Mouse (Mus musculus) myocyte (in vitro differentiated cells): ENCODE results near the gene Gucd1. TPM values are rescaled to one million over a fixed set of nuclear protein-coding genes. Genes with fewer than 3 reads are reported as not detected.
A peak's percentile ranks its signal among the peaks of the same experiment; 100 is the strongest.

Experiments
- H3K27me3 ChIP-seq: one replicate; pipeline ENCODE4 v1.6.1; 2011; ENCODE audit not compliant: control insufficient read depth, insufficient read depth, insufficient read length
- H3K36me3 ChIP-seq: one replicate; pipeline ENCODE4 v1.6.1; 2011; ENCODE audit not compliant: control insufficient read depth, insufficient read depth
- H3K4me2 ChIP-seq: one replicate; pipeline ENCODE4 v1.6.1; 2011; ENCODE audit warnings: low read depth, control low read depth
- H3K4me3 ChIP-seq: one replicate; pipeline ENCODE4 v1.5.1; 2011; ENCODE audit warnings: mild to moderate bottlenecking, control low read depth, moderate library complexity
- H3K79me2 ChIP-seq: one replicate; pipeline ENCODE4 v1.6.1; 2011; ENCODE audit not compliant: control insufficient read depth, insufficient read depth
- H3ac ChIP-seq: one replicate; pipeline ENCODE4 v1.6.1; 2011; ENCODE audit not compliant: control insufficient read depth, insufficient read length
- CEBPB ChIP-seq: IDR thresholded peaks from 2 replicates; pipeline ENCODE4 v1.6.1; 2011; ENCODE audit warnings: mild to moderate bottlenecking, moderate library complexity; ENCODE audit not compliant: poor library complexity, insufficient read depth, severe bottlenecking
- E2F4 ChIP-seq: IDR thresholded peaks from one replicate; pipeline ENCODE4 v1.6.1; 2011; ENCODE audit warnings: mild to moderate bottlenecking, control low read depth, moderate library complexity; ENCODE audit not compliant: insufficient read depth
- MAX ChIP-seq: IDR thresholded peaks from one replicate; pipeline ENCODE4 v1.6.1; 2011; ENCODE audit warnings: low read depth, mild to moderate bottlenecking, control low read depth
- MYOD1 ChIP-seq, 3 experiments: IDR thresholded peaks; one replicate each; pipeline ENCODE4 v1.6.1; 2011; ENCODE audit warnings: control low read depth in 2 of 3, low read depth in 2 of 3, mild to moderate bottlenecking in 2 of 3, moderate library complexity in 1 of 3; ENCODE audit not compliant: insufficient read length in 2 of 3, control insufficient read depth in 1 of 3
- MYOG ChIP-seq, 3 experiments: IDR thresholded peaks; one replicate each; pipeline ENCODE4 v1.6.1; 2011; ENCODE audit warnings: control low read depth in 2 of 3, low read depth in 2 of 3, mild to moderate bottlenecking in 2 of 3; ENCODE audit not compliant: insufficient read length in 2 of 3, control insufficient read depth in 1 of 3, insufficient read depth in 1 of 3
- POLR2A ChIP-seq: IDR thresholded peaks from one replicate; pipeline ENCODE4 v1.6.1; 2011; ENCODE audit warnings: low read depth, mild to moderate bottlenecking, control low read depth, moderate library complexity; ENCODE audit not compliant: insufficient read length
- POLR2AphosphoS2 ChIP-seq: IDR thresholded peaks from one replicate; pipeline ENCODE4 v1.6.1; 2011; ENCODE audit warnings: low read depth, control low read depth; ENCODE audit not compliant: insufficient read length
- REST ChIP-seq: IDR thresholded peaks from one replicate; pipeline ENCODE4 v1.6.1; 2011; ENCODE audit warnings: mild to moderate bottlenecking, control low read depth, moderate library complexity; ENCODE audit not compliant: insufficient read depth, insufficient read length
- SRF ChIP-seq: IDR thresholded peaks from one replicate; pipeline ENCODE4 v1.6.1; 2011; ENCODE audit warnings: low read depth; ENCODE audit not compliant: control insufficient read depth, insufficient read length
- TCF12 ChIP-seq: IDR thresholded peaks from one replicate; pipeline ENCODE4 v1.6.1; 2011; ENCODE audit warnings: mild to moderate bottlenecking, control low read depth; ENCODE audit not compliant: poor library complexity, insufficient read depth, severe bottlenecking
- TCF3 ChIP-seq: IDR thresholded peaks from one replicate; pipeline ENCODE4 v1.6.1; 2011; ENCODE audit warnings: low read depth, control low read depth; ENCODE audit not compliant: insufficient read length
- USF1 ChIP-seq: IDR thresholded peaks from one replicate; pipeline ENCODE4 v1.6.1; 2011; ENCODE audit warnings: low read depth, mild to moderate bottlenecking, control low read depth, moderate library complexity
- polyA plus RNA-seq: library from polyadenylated mRNA; unstranded; fragments of >200 nt; fragmentation: generic; extraction: Trizol; gene quantifications from one replicate; pipeline ENCODE4 v1.2.1, GENCODE M21; 2012; ENCODE audit warnings: missing spikeins

The Gucd1 gene
- polyA plus RNA-seq, 1 experiment, result 17.5 TPM

- TF ChIP-seq POLR2A, result no peak
- no peak for TF ChIP-seq USF1
- peak; percentile 42 for TF ChIP-seq POLR2AphosphoS2
- TF ChIP-seq SRF, result no peak
- peak overlapping the region; percentile 75 for H3K4me2 ChIP-seq
- no peak overlapping the region for H3ac ChIP-seq
- peaks cover 4% of the 10 kb centered on the region for H3K36me3 ChIP-seq
- H3K4me3 ChIP-seq, result peak overlapping the region; percentile 13
- H3K27me3 ChIP-seq, result peaks cover 6% of the 10 kb centered on the region
- H3K79me2 ChIP-seq, result no peaks in the 10 kb centered on the region
Measured at GRCm38 (mm10) chr10:75316908-75317761, 200.6 kb downstream of the Gucd1 start.

- Histone ChIP-seq H3K27me3 (peaks cover 6% of the 10 kb centered on the region), H3K36me3 (peaks cover 4% of the 10 kb centered on the region), H3K4me2 (peak within 1 kb of the TSS; percentile 75), H3ac (no peak within 1 kb of the TSS), H3K4me3 (peak within 1 kb of the TSS; percentile 13), H3K79me2 (no peaks in the 10 kb centered on the region)
- no peak for TF ChIP-seq TCF12
- no peak for TF ChIP-seq MAX
- TF ChIP-seq POLR2A, result no peak
- TF ChIP-seq POLR2AphosphoS2, result no peak
- TF ChIP-seq SRF, result no peak
Measured at GRCm38 (mm10) chr10:75316872-75316907, 201.1 kb downstream of the Gucd1 start, which contains the start of gene Adora2a. TSS of gene Adora2a (plus strand) at chr10:75316877.

- peaks cover 4% of the 10 kb centered on the region for H3K36me3 ChIP-seq
- peaks cover 6% of the 10 kb centered on the region for H3K27me3 ChIP-seq
- no peaks in the 10 kb centered on the region for H3K79me2 ChIP-seq
- H3ac ChIP-seq, result no peak overlapping the region
- TF ChIP-seq POLR2AphosphoS2 (no peak), E2F4 (no peak), MAX (no peak), MYOG (IDR thresholded peaks at IDR 0.05; ENCODE audit: control insufficient read depth in 1 of 3, insufficient read depth in 1 of 3, insufficient read length in 2 of 3, low read depth in 2 of 3) (no peak), MYOD1 (IDR thresholded peaks at IDR 0.05; ENCODE audit: control insufficient read depth in 1 of 3, insufficient read length in 2 of 3, low read depth in 2 of 3) (no peak), CEBPB (no peak), REST (no peak), SRF (no peak), TCF12 (no peak), TCF3 (no peak), POLR2A (no peak), USF1 (no peak)
- H3K4me3 ChIP-seq, result peak overlapping the region; percentile 13
- peak overlapping the region; percentile 75 for H3K4me2 ChIP-seq
Measured at GRCm38 (mm10) chr10:75316472-75316871, 201.3 kb downstream of the Gucd1 start.

GRCm38 (mm10) chr10:75315756-75316155 lies 202.0 kb downstream of the Gucd1 start:
- H3ac ChIP-seq, result no peak overlapping the region
- peaks cover 8% of the 10 kb centered on the region for H3K36me3 ChIP-seq
- no peak overlapping the region for H3K4me3 ChIP-seq
- TF ChIP-seq MYOD1 (IDR thresholded peaks at IDR 0.05; ENCODE audit: control insufficient read depth in 1 of 3, insufficient read length in 2 of 3, low read depth in 2 of 3), result no peak
- peaks cover 6% of the 10 kb centered on the region for H3K27me3 ChIP-seq
- H3K79me2 ChIP-seq, result no peaks in the 10 kb centered on the region
- H3K4me2 ChIP-seq, result no peak overlapping the region

- Histone ChIP-seq H3K36me3 (peaks cover 8% of the 10 kb centered on the region), H3ac (no peak overlapping the region)
- no peak for TF ChIP-seq REST
- no peak for TF ChIP-seq TCF3
- no peak for TF ChIP-seq USF1
- TF ChIP-seq MYOD1 (IDR thresholded peaks at IDR 0.05; ENCODE audit: control insufficient read depth in 1 of 3, insufficient read length in 2 of 3, low read depth in 2 of 3), result peak; percentile 61 to 86 (median 67)
- TF ChIP-seq TCF12, result peak; percentile 54
- no peak for TF ChIP-seq E2F4
- peak; percentile 1 for TF ChIP-seq POLR2AphosphoS2
- no peak for TF ChIP-seq SRF
- TF ChIP-seq MYOG (IDR thresholded peaks at IDR 0.05; ENCODE audit: control insufficient read depth in 1 of 3, insufficient read depth in 1 of 3, insufficient read length in 2 of 3, low read depth in 2 of 3), result peak in 2 of 3 experiments; percentile 67 to 84
Measured at GRCm38 (mm10) chr10:75314190-75314980, 203.4 kb downstream of the Gucd1 start.

More at GRCm38 (mm10) chr10:75314190-75314980, 203.4 kb downstream of the Gucd1 start:
- H3K79me2 ChIP-seq, result no peaks in the 10 kb centered on the region
- H3K4me3 ChIP-seq, result no peak overlapping the region
- no peak overlapping the region for H3K4me2 ChIP-seq
- peaks cover 6% of the 10 kb centered on the region for H3K27me3 ChIP-seq
